Mouse (Mus musculus): ENCODE data around the gene Adora2a. TPM values are rescaled to one million over a fixed set of nuclear protein-coding genes. Genes with fewer than 3 reads are reported as not detected.
A peak's percentile ranks its signal among the peaks of the same experiment; 100 is the strongest.

Adora2a gene
- polyA plus RNA-seq, 1 experiment, result 7.7 TPM

- Histone ChIP-seq H3K4me1 (ENCODE audit: control insufficient read depth, insufficient read depth, low read length) (peaks cover 1% of the 10 kb centered on the region), H3K27ac (ENCODE audit: control insufficient read depth, insufficient read depth, low read depth, low read length, poor library complexity) (no peak overlapping the region), H3K4me3 (replicated peaks; ENCODE audit: control insufficient read depth, low read depth, low read length) (no peak overlapping the region)
- TF ChIP-seq CTCF (IDR thresholded peaks at IDR 0.05; ENCODE audit: control insufficient read depth, insufficient read depth, low read length) (no peak), POLR2A (IDR thresholded peaks at IDR 0.05; ENCODE audit: borderline replicate concordance, control insufficient read depth, low read depth, low read length) (no peak)
- 62% methylated on average over 8 of the region's 8 CpGs for WGBS
Measured at GRCm38 (mm10) chr10:75315756-75316155, 921 bp upstream of the Adora2a start.

- Histone ChIP-seq H3K27ac (ENCODE audit: control insufficient read depth, insufficient read depth, low read depth, low read length, poor library complexity) (peak overlapping the region; percentile 14; the same call in 1 of the 2 replicates), H3K4me1 (ENCODE audit: control insufficient read depth, insufficient read depth, low read length) (peaks cover 1% of the 10 kb centered on the region), H3K4me3 (replicated peaks; ENCODE audit: control insufficient read depth, low read depth, low read length) (peak overlapping the region; percentile 20)
- TF ChIP-seq CTCF (IDR thresholded peaks at IDR 0.05; ENCODE audit: control insufficient read depth, insufficient read depth, low read length) (no peak), POLR2A (IDR thresholded peaks at IDR 0.05; ENCODE audit: borderline replicate concordance, control insufficient read depth, low read depth, low read length) (no peak)
- 6% methylated on average over 9 of the region's 9 CpGs for WGBS
Measured at GRCm38 (mm10) chr10:75316472-75316871, 205 bp upstream of the Adora2a start.

GRCm38 (mm10) chr10:75316908-75317761 is 458 bp downstream of the Adora2a start:
- Histone ChIP-seq H3K4me3 (replicated peaks; ENCODE audit: control insufficient read depth, low read depth, low read length) (peak overlapping the region; percentile 58), H3K4me1 (ENCODE audit: control insufficient read depth, insufficient read depth, low read length) (peaks cover 1% of the 10 kb centered on the region), H3K27ac (ENCODE audit: control insufficient read depth, insufficient read depth, low read depth, low read length, poor library complexity) (peak overlapping the region; percentile 72)
- under 1% methylated on average over 79 of the region's 81 CpGs for WGBS
- TF ChIP-seq CTCF (IDR thresholded peaks at IDR 0.05; ENCODE audit: control insufficient read depth, insufficient read depth, low read length) (peak; percentile 52; the same call in 1 of the 2 replicates), POLR2A (IDR thresholded peaks at IDR 0.05; ENCODE audit: borderline replicate concordance, control insufficient read depth, low read depth, low read length) (peak; percentile 30; the same call in 1 of the 2 replicates)

GRCm38 (mm10) chr10:75318206-75318605 is 1.5 kb downstream of the Adora2a start:
- WGBS, result 46% methylated on average over 6 of the region's 6 CpGs
- peaks cover 1% of the 10 kb centered on the region for H3K4me1 ChIP-seq (ENCODE audit: control insufficient read depth, insufficient read depth, low read length)
- peak overlapping the region; percentile 58 for H3K4me3 ChIP-seq (replicated peaks; ENCODE audit: control insufficient read depth, low read depth, low read length)
- H3K27ac ChIP-seq (ENCODE audit: control insufficient read depth, insufficient read depth, low read depth, low read length, poor library complexity), result peak overlapping the region; percentile 13; the same call in 1 of the 2 replicates
- TF ChIP-seq CTCF (IDR thresholded peaks at IDR 0.05; ENCODE audit: control insufficient read depth, insufficient read depth, low read length) (no peak), POLR2A (IDR thresholded peaks at IDR 0.05; ENCODE audit: borderline replicate concordance, control insufficient read depth, low read depth, low read length) (no peak)

- Histone ChIP-seq H3K27ac (ENCODE audit: control insufficient read depth, insufficient read depth, low read depth, low read length, poor library complexity) (no peak overlapping the region), H3K4me1 (ENCODE audit: control insufficient read depth, insufficient read depth, low read length) (peaks cover 5% of the 10 kb centered on the region), H3K4me3 (replicated peaks; ENCODE audit: control insufficient read depth, low read depth, low read length) (no peak overlapping the region)
- 0% methylated on average over 4 of the region's 4 CpGs for WGBS
- TF ChIP-seq POLR2A (IDR thresholded peaks at IDR 0.05; ENCODE audit: borderline replicate concordance, control insufficient read depth, low read depth, low read length) (no peak), CTCF (IDR thresholded peaks at IDR 0.05; ENCODE audit: control insufficient read depth, insufficient read depth, low read length) (no peak)
Measured at GRCm38 (mm10) chr10:75320321-75320720, 3.6 kb downstream of the Adora2a start.

GRCm38 (mm10) chr10:75322966-75323365 is 6.3 kb downstream of the Adora2a start:
- H3K27ac ChIP-seq (ENCODE audit: control insufficient read depth, insufficient read depth, low read depth, low read length, poor library complexity), result no peak overlapping the region
- no peak overlapping the region for H3K4me3 ChIP-seq (replicated peaks; ENCODE audit: control insufficient read depth, low read depth, low read length)
- TF ChIP-seq POLR2A (IDR thresholded peaks at IDR 0.05; ENCODE audit: borderline replicate concordance, control insufficient read depth, low read depth, low read length), result no peak
- TF ChIP-seq CTCF (IDR thresholded peaks at IDR 0.05; ENCODE audit: control insufficient read depth, insufficient read depth, low read length), result no peak
- WGBS, result 72% methylated on average over 6 of the region's 6 CpGs
- peaks cover 7% of the 10 kb centered on the region; the same call in 1 of the 2 replicates for H3K4me1 ChIP-seq (ENCODE audit: control insufficient read depth, insufficient read depth, low read length)

- TF ChIP-seq POLR2A (IDR thresholded peaks at IDR 0.05; ENCODE audit: borderline replicate concordance, control insufficient read depth, low read depth, low read length) (no peak), CTCF (IDR thresholded peaks at IDR 0.05; ENCODE audit: control insufficient read depth, insufficient read depth, low read length) (no peak)
- Histone ChIP-seq H3K4me1 (ENCODE audit: control insufficient read depth, insufficient read depth, low read length) (peaks cover 7% of the 10 kb centered on the region; the same call in 1 of the 2 replicates), H3K4me3 (replicated peaks; ENCODE audit: control insufficient read depth, low read depth, low read length) (no peak overlapping the region), H3K27ac (ENCODE audit: control insufficient read depth, insufficient read depth, low read depth, low read length, poor library complexity) (no peak overlapping the region)
- WGBS, result 50% methylated on average over 8 of the region's 8 CpGs
Measured at GRCm38 (mm10) chr10:75323986-75324385, 7.3 kb downstream of the Adora2a start.

GRCm38 (mm10) chr10:75324391-75324790 is 7.7 kb downstream of the Adora2a start:
- 20% methylated on average over 10 of the region's 10 CpGs for WGBS
- Histone ChIP-seq H3K4me3 (replicated peaks; ENCODE audit: control insufficient read depth, low read depth, low read length) (no peak overlapping the region), H3K27ac (ENCODE audit: control insufficient read depth, insufficient read depth, low read depth, low read length, poor library complexity) (no peak overlapping the region), H3K4me1 (ENCODE audit: control insufficient read depth, insufficient read depth, low read length) (peaks cover 7% of the 10 kb centered on the region; the same call in 1 of the 2 replicates)
- TF ChIP-seq CTCF (IDR thresholded peaks at IDR 0.05; ENCODE audit: control insufficient read depth, insufficient read depth, low read length) (no peak), POLR2A (IDR thresholded peaks at IDR 0.05; ENCODE audit: borderline replicate concordance, control insufficient read depth, low read depth, low read length) (no peak)

All from bone marrow, adult 2 months (tissue).